Mouse (Mus musculus): Measurements from ENCODE around the gene Cacna1g.

DNA sequence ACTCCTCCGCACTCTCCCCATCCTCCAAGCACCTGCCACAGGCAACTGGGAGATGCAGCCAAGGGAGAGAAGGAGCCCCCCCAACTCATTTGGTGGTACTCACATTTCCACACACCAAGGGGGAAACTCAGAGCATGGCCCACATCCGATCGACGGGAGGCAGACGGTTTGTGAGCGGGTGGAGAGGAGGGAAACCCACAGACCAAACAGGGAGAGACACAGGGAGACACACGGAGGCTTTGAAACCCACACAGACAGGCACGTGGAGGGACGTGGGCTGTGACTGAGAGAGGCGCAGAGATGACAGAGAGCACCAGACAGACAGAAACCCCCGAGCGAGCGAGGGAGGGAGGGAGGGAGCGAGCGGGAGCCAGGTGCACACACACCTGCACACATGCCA, 49.6 kb downstream of the Cacna1g start:
- TF ChIP-seq CTCF (IDR thresholded peaks at IDR 0.05; ENCODE audit: low read depth, low read length) (no peak), POLR2A (IDR thresholded peaks at IDR 0.05; ENCODE audit: borderline replicate concordance, low read depth, low read length) (no peak)

Measured in bone marrow macrophage, adult 2 months (primary cell).